Mouse (Mus musculus) midbrain, embryonic 13.5 days (tissue): ENCODE measurements around the gene Phf10. TPM values are rescaled to one million over a fixed set of nuclear protein-coding genes. Genes with fewer than 3 reads are reported as not detected.
"Not testable (repeated sequence)": the region's sequence is repeated elsewhere in the genome, so short reads cannot be mapped to it uniquely, and the experiment has no call there.

Source experiments
- ATAC-seq: fragments of 200-750 bp; cut with Nextera tagmentation; 2 replicates; pipeline ENCODE4 v1.8.0; 2017; ENCODE audit warnings: mild to moderate bottlenecking, moderate TSS enrichment, moderate library complexity
- H3K27ac ChIP-seq: fragments of 300-500 bp; sonication (generic); 2 replicates; pipeline ENCODE4 v1.5.1; 2015; ENCODE audit warnings: inconsistent platforms, mild to moderate bottlenecking, moderate library complexity
- H3K27me3 ChIP-seq: fragments of 300-500 bp; sonication (generic); 2 replicates; pipeline ENCODE4 v1.6.1; 2015; ENCODE audit warnings: mild to moderate bottlenecking, inconsistent platforms
- H3K36me3 ChIP-seq: fragments of 300-500 bp; sonication (generic); 2 replicates; pipeline ENCODE4 v1.6.1; 2015; ENCODE audit warnings: mild to moderate bottlenecking, inconsistent platforms
- H3K4me1 ChIP-seq: fragments of 300-500 bp; sonication (generic); replicated peaks from 2 replicates; pipeline ENCODE4 v1.6.1; 2015; ENCODE audit warnings: inconsistent platforms
- H3K4me2 ChIP-seq: fragments of 300-500 bp; sonication (generic); replicated peaks from 2 replicates; pipeline ENCODE4 v1.6.1; 2015; ENCODE audit warnings: moderate library complexity, mild to moderate bottlenecking, inconsistent platforms
- H3K4me3 ChIP-seq: fragments of 300-500 bp; sonication (generic); replicated peaks from 2 replicates; pipeline ENCODE4 v1.5.1; 2015; ENCODE audit warnings: mild to moderate bottlenecking, inconsistent platforms
- H3K9ac ChIP-seq: fragments of 300-500 bp; sonication (generic); replicated peaks from 2 replicates; pipeline ENCODE4 v1.6.1; 2015; ENCODE audit warnings: mild to moderate bottlenecking, inconsistent platforms
- H3K9me3 ChIP-seq: fragments of 300-500 bp; sonication (generic); 2 replicates; pipeline ENCODE4 v1.6.1; 2016; ENCODE audit warnings: mild to moderate bottlenecking, inconsistent platforms
- WGBS: fragments of 180-500 bp; shearing (Covaris S2); methylation state at CpG from one replicate; pipeline ENCODE4 v1.1.7; 2015; 5-methylcytosine and 5-hydroxymethylcytosine counted together
- polyA plus RNA-seq: library from polyadenylated mRNA; unstranded; fragments of >200 nt; fragmentation: Nextera tagmentation; extraction: Ambion mirVana; gene quantifications from 2 replicates; pipeline ENCODE4 v1.2.1, GENCODE M21; 2015

The Phf10 gene
- polyA plus RNA-seq, 1 experiment from 2014 or later, result 19.2 TPM

DNA sequence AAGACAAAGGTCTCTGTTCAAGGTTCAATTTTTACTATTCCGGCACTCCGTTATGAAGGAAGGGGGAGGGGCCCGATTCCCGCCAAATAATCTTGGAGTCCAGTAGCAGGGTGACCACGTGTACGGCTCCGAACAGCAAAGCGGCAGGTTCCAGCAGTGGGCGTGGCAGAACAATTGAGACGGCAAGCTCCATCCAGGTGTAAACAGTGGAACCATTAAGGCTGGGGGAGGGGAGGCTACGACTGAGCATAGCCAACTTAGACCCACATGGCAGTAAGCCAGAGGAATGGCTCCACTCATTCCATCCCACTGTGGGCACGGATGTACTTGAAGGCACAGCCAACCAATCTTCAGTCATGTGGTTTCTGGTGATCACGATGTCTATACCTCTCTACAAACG, 25.8 kb downstream of the Phf10 start:
- WGBS, result 90% methylated on average over 14 of the region's 14 CpGs

DNA sequence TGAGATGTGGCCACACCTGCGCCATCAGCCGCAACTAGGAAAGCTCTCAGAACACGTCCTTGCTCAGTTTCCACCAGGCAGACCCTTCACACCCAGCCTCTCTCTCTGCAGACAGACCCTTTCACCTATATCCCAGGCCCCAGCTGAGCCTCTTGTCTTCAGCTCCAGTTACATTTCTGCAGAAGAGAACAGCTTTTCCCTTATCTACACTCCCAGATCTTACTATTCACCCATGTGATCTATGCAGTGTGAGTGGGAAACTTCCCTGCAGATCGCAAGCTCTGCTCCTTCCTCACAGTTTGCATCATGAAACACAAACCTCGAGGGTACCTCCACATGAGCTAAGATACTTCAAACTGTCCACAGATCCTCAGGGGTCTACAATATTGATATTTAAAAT, 29.6 kb downstream of the Phf10 start:
- no peak for ATAC-seq
- no peaks in the 10 kb centered on the region for H3K27me3 ChIP-seq
- no peak overlapping the region for H3K27ac ChIP-seq
- H3K4me3 ChIP-seq, result no peak overlapping the region
- no peaks in the 10 kb centered on the region for H3K9me3 ChIP-seq
- no peaks in the 10 kb centered on the region for H3K36me3 ChIP-seq
- WGBS, result 84% methylated on average over 5 of the region's 5 CpGs
- H3K4me1 ChIP-seq, result no peaks in the 10 kb centered on the region
- no peak overlapping the region for H3K4me2 ChIP-seq
- H3K9ac ChIP-seq, result no peak overlapping the region

More for the DNA sequence above, 25.8 kb downstream of the Phf10 start:
- H3K27ac ChIP-seq, H3K4me1 ChIP-seq, H3K9ac ChIP-seq, H3K27me3 ChIP-seq, ATAC-seq, H3K36me3 ChIP-seq, H3K9me3 ChIP-seq, H3K4me2 ChIP-seq, H3K4me3 ChIP-seq: not testable (repeated sequence)

DNA sequence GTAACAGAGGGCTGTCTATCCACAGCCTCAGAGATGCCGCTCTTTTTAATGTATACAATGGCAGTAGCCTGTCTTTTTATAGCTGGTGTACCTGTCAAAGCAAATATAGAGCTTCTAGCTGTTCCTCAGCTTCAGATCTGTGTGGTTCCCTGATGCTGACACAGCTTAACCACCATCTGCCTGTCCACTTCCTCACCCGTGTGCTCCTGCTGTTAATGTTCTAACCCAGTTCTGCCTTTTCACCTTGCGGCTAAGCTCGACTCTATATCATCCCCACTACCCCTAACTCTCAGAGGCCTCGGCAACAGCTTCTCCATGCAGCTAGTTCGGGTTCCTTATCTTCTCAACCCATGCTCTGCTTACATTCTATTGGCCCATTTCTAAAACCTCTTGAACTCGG, 30.4 kb downstream of the Phf10 start:
- Histone ChIP-seq H3K4me1 (no peaks in the 10 kb centered on the region), H3K9ac (no peak overlapping the region)
- 87% methylated on average over 7 of the region's 7 CpGs for WGBS

DNA sequence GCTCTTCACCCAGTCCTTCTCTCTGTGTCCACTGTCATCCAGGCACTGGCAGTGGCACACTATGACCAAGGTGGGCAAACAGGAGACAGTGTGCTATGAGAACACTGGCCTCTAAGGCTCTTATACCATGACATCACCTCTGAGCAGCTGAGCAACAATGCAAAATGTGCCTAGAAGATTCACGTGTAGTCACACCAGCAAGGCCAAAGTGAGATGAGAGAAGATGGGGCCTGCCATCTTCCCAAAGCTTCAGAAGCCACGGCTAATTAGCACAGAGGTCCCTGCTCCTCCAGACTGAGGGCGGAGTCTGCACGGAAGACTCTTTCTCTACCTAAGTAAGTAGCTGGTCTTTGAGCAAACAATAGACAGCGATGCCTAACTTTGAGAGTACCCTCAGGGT, 32.4 kb downstream of the Phf10 start:
- Histone ChIP-seq H3K36me3 (no peaks in the 10 kb centered on the region), H3K27ac (no peak overlapping the region), H3K9me3 (no peaks in the 10 kb centered on the region), H3K9ac (no peak overlapping the region), H3K27me3 (no peaks in the 10 kb centered on the region), H3K4me1 (no peaks in the 10 kb centered on the region), H3K4me2 (no peak overlapping the region), H3K4me3 (no peak overlapping the region)
- no peak for ATAC-seq
- WGBS, result 71% methylated on average over 5 of the region's 5 CpGs

More for the DNA sequence above, 30.4 kb downstream of the Phf10 start:
- Histone ChIP-seq H3K4me3 (no peak overlapping the region), H3K9me3 (no peaks in the 10 kb centered on the region), H3K27ac (no peak overlapping the region), H3K36me3 (no peaks in the 10 kb centered on the region), H3K27me3 (no peaks in the 10 kb centered on the region), H3K4me2 (no peak overlapping the region)
- ATAC-seq, result no peak

DNA sequence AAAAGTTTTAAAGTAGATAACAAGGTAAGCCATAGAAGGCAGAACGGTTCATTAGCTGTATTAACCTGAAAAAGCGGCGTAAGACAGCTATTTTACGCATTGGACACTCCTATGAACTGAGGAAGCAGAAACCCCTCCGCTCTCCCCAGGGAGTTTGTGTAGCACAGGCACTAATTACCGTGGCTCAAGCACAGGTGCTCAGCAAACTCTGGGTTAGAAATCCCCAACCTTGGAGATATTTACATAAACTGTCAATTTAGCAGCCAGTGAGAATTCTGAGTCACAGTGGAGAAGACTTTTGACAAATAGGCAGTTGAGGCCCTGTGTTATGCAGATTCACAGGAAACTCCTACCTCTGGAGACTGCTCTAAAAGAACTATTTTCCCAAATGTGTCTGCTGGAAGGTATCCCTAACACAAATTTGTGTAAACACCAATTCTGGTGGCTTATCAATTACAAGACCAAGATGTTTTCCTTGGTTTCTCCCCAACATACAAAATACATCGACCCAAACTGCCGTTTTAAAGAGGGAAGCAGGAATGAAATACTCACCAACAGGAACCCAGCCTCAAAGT, 33.3 kb downstream of the Phf10 start:
- Histone ChIP-seq H3K27me3 (no peaks in the 10 kb centered on the region), H3K27ac (no peak overlapping the region), H3K4me2 (no peak overlapping the region), H3K9me3 (no peaks in the 10 kb centered on the region), H3K9ac (no peak overlapping the region), H3K4me3 (no peak overlapping the region), H3K36me3 (no peaks in the 10 kb centered on the region), H3K4me1 (no peaks in the 10 kb centered on the region)
- no peak for ATAC-seq
- 84% methylated on average over 8 of the region's 8 CpGs for WGBS

DNA sequence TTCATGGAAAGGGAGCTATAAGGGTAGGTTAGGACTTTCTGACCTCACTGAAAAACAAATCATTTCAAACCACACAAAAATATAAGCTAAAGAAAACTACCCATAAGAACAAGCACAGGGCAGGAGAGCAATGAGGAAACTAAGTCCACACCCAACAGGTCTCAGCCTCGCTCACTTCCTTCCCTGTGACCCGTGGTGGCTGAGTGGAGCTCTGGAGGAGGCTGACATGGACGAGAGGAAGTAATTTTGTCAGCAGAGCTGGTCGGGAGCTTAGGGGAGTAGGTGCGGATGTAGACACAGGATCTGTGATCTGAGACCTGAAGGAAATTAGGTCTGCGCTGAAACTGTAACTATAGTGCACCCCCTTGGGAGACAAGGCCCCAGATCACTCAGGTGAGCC, 39.5 kb downstream of the Phf10 start:
- Histone ChIP-seq H3K27me3 (no peaks in the 10 kb centered on the region), H3K36me3 (no peaks in the 10 kb centered on the region), H3K4me3 (no peak overlapping the region), H3K9ac (no peak overlapping the region), H3K9me3 (no peaks in the 10 kb centered on the region), H3K4me1 (no peaks in the 10 kb centered on the region), H3K4me2 (no peak overlapping the region), H3K27ac (no peak overlapping the region)
- ATAC-seq, result no peak
- 79% methylated on average over 6 of the region's 6 CpGs for WGBS

DNA sequence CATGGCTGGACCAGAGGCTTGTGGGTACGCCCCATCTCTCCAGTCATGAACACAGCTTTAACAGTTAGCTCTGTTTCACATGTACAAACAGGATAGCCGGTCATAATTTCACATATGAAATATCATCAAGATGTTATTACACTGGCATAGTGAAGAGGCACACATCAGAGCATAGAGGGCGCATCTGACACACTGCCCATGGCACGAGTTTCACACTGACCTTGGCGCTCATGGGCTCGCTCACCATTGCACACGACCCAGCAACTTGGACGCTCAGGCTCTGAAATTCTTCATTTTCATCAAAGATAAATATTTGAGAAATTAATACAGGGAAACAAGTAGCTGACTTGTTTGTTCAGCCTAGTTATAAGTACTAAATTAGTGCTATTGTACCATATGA, 43.2 kb downstream of the Phf10 start:
- ATAC-seq, result no peak
- Histone ChIP-seq H3K9me3 (no peaks in the 10 kb centered on the region), H3K4me1 (no peaks in the 10 kb centered on the region), H3K27me3 (no peaks in the 10 kb centered on the region), H3K36me3 (no peaks in the 10 kb centered on the region), H3K4me2 (no peak overlapping the region), H3K4me3 (no peak overlapping the region), H3K9ac (no peak overlapping the region), H3K27ac (no peak overlapping the region)
- WGBS, result 91% methylated on average over 8 of the region's 8 CpGs

DNA sequence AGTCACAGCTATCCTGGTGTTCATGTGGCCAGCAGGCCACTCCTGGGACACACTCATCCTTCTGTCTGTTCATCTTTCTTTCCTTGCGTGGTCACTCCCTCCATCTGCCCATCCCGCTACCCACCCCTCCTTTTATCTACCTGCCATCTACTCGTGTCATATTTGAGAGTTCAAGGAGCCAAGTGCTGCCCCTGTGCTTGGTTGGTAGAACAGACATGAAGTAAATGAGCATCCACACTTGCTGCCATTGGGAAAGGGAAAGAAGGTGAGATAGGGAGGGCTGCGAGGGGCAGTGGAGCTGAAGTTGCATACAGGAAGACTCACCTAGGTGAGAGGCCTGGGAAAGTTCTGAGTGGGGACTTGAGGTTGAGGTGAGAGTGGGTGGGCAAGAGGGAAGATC, 46.7 kb downstream of the Phf10 start:
- Histone ChIP-seq H3K27me3 (no peaks in the 10 kb centered on the region), H3K4me3 (no peak overlapping the region), H3K9me3 (no peaks in the 10 kb centered on the region), H3K9ac (no peak overlapping the region), H3K4me2 (no peak overlapping the region), H3K4me1 (no peaks in the 10 kb centered on the region), H3K36me3 (no peaks in the 10 kb centered on the region), H3K27ac (no peak overlapping the region)
- 93% methylated on average over 4 of the region's 4 CpGs for WGBS
- no peak for ATAC-seq

DNA sequence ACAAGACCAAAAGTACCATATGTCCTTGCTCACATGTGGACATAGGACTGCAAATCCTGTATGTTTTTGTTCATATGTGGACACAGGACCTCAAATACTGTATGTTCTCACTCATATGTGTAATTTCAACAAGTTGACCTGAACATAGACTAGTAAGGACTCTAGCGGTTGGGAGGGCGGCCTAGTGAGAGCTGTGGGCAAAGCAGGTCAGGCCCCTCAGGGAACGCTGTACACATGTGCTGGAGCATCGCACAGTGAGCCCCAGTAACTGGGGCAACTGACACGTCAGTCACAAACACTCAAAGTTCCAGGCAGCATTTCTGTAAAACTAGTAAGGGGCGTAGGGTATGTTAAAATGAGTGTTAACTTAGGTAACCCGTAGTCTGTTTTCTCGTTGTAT, 48.1 kb downstream of the Phf10 start:
- ATAC-seq, result no peak

DNA sequence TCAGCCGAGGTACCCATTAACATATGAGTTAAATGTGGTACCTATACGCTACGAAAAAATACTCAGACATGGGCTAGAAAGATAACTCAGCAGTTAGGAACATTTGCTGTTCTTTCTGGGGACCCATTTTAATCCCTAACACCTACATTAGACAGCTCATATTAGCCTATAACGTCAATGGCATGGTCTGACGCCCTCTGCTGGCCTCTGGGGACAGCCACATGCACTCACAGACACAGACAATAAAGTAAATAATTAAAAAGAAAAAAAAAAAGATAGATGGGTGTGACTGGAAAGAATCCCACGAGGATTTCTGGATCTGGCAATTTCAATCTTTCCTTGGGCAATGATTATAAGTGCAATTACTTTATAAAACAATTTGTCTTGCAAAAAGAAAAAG, 48.7 kb downstream of the Phf10 start:
- WGBS, result 48% methylated on average over 6 of the region's 6 CpGs
- Histone ChIP-seq H3K4me3 (no peak overlapping the region), H3K4me2 (no peak overlapping the region), H3K27me3 (no peaks in the 10 kb centered on the region), H3K36me3 (no peaks in the 10 kb centered on the region), H3K9me3 (no peaks in the 10 kb centered on the region), H3K4me1 (no peaks in the 10 kb centered on the region), H3K9ac (no peak overlapping the region), H3K27ac (no peak overlapping the region)
- no peak for ATAC-seq

More for the DNA sequence above, 48.1 kb downstream of the Phf10 start:
- no peak overlapping the region for H3K4me3 ChIP-seq
- no peak overlapping the region for H3K27ac ChIP-seq
- H3K4me1 ChIP-seq, result no peaks in the 10 kb centered on the region
- no peaks in the 10 kb centered on the region for H3K9me3 ChIP-seq
- H3K9ac ChIP-seq, result no peak overlapping the region
- no peak overlapping the region for H3K4me2 ChIP-seq
- no peaks in the 10 kb centered on the region for H3K27me3 ChIP-seq
- no peaks in the 10 kb centered on the region for H3K36me3 ChIP-seq
- 89% methylated on average over 8 of the region's 8 CpGs for WGBS

DNA sequence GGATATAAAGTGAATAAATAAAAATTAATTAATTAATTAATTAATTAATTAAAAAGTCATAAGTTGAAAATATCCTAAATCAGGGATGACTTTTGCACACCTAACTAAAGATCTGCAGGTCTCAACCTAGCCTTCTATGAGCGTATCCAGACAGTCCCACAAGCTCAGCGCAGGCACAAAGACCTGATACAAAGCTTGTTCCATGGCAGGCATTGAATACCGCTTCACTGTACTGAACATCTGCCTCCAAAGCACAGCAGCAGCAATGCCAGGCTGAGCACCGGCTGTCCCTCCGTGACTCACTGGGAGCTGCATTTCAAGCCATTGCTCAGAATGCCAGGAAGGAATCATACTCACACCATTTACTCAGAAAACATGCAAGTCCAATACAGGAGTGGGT, 50.3 kb downstream of the Phf10 start:
- no peaks in the 10 kb centered on the region for H3K27me3 ChIP-seq
- H3K9me3 ChIP-seq, result no peaks in the 10 kb centered on the region
- no peak overlapping the region for H3K27ac ChIP-seq
- WGBS, result 95% methylated on average over 5 of the region's 5 CpGs
- H3K4me2 ChIP-seq, result no peak overlapping the region
- H3K9ac ChIP-seq, result no peak overlapping the region
- H3K4me1 ChIP-seq, result no peaks in the 10 kb centered on the region
- H3K36me3 ChIP-seq, result no peaks in the 10 kb centered on the region
- no peak for ATAC-seq
- H3K4me3 ChIP-seq, result no peak overlapping the region

DNA sequence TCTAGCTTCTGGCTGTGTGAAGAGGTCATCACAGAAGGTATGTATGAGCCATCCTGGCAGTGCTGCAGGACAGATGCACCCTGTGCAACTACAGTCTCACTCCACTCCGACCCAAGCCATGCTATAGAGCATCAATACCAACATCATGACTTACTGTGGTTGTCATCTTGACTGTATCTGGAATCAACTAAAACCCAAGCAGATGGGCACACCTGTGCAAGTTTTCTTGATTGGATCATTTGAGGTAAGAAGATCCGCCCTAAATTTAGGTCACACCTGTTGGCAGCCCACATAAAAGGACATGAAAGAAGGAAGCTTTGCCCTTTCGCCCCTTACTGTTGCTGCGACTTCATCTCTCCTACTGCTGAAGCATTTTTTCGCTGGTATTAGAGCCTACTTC, 51.7 kb downstream of the Phf10 start:
- no peak overlapping the region for H3K27ac ChIP-seq
- H3K36me3 ChIP-seq, result no peaks in the 10 kb centered on the region
- no peaks in the 10 kb centered on the region for H3K9me3 ChIP-seq
- H3K27me3 ChIP-seq, result no peaks in the 10 kb centered on the region
- ATAC-seq, result no peak
- no peaks in the 10 kb centered on the region for H3K4me1 ChIP-seq
- no peak overlapping the region for H3K4me3 ChIP-seq
- WGBS, result 89% methylated on average over 5 of the region's 5 CpGs
- H3K4me2 ChIP-seq, result no peak overlapping the region
- no peak overlapping the region for H3K9ac ChIP-seq

DNA sequence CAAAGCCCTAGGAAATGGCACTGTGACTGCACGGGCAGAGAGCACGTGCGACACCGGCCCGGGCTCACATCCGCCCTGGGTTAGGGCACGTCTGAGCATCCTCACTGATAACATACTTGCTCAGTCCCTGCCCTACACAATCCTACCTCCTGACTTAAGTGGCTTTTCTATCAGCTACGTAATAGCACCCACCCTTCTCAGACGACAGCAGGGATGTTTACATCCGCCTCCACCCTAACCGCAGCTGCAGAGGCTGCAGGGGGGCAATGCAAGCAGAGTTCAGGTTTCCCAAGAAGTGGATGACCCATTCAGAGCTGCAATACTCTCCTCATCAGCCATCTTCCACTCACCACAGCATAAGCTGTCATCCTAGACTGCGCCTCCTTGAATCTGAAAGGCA, 53.9 kb downstream of the Phf10 start:
- no peak overlapping the region for H3K27ac ChIP-seq
- no peaks in the 10 kb centered on the region for H3K27me3 ChIP-seq
- H3K4me2 ChIP-seq, result no peak overlapping the region
- no peak overlapping the region for H3K4me3 ChIP-seq
- H3K36me3 ChIP-seq, result no peaks in the 10 kb centered on the region
- WGBS, result 84% methylated on average over 12 of the region's 12 CpGs
- no peaks in the 10 kb centered on the region for H3K9me3 ChIP-seq
- H3K9ac ChIP-seq, result no peak overlapping the region
- H3K4me1 ChIP-seq, result no peaks in the 10 kb centered on the region
- ATAC-seq, result no peak
